Mouse (Mus musculus) brain, adult 10 weeks (tissue): ENCODE results near the gene Nt5c1b. TPM values are rescaled to one million over a fixed set of nuclear protein-coding genes. Genes with fewer than 3 reads are reported as not detected.

Experiments used
- polyA plus RNA-seq: library from polyadenylated mRNA; stranded (reverse); fragments of 350-450 nt; fragmentation: Illumina TruSeq; extraction: RNeasy Lipid Tissue Mini Kit (QIAGEN cat#74804); gene quantifications from one replicate; pipeline ENCODE4 v1.2.3, GENCODE M21; 2015; ENCODE audit warnings: low read depth, low replicate concordance

Gene Nt5c1b
- not detected for polyA plus RNA-seq

GRCm38 (mm10) chr12:10369673-10370072, at the start of gene Nt5c1b:
Nt5c1b (plus strand) TSS chr12:10369973.

GRCm38 (mm10) chr12:10390671-10391441, 21.1 kb downstream of the Nt5c1b start, which contains the start of gene Rdh14:
Rdh14 (plus strand) TSS chr12:10390772.

Other genes starting within 250 kb of the Nt5c1b start
- gene Rdh14, start 20.8 kb downstream of the Nt5c1b start, polyA plus RNA-seq: 44.3 TPM